Mouse (Mus musculus) urinary bladder, postnatal 25 days (tissue): Measurements from ENCODE around the gene Itga9.
"Not testable (repeated sequence)": the region's sequence is repeated elsewhere in the genome, so short reads cannot be mapped to it uniquely, and the experiment has no call there.

Source experiments
- DNase-seq: peaks from one replicate; pipeline ENCODE4 v3.0.0; 2022; ENCODE audit warnings: low spot score

Gene Itga9

GRCm38 (mm10) chr9:118606148-118606816 is at the start of gene Itga9:
Gene Itga9, plus strand, starts transcription at chr9:118606690.
- DNase-seq: peak; percentile 87

GRCm38 (mm10) chr9:118556951-118557780 is 49.3 kb upstream of the Itga9 start:
- no peak for DNase-seq

- DNase-seq: no peak
Measured at GRCm38 (mm10) chr9:118563356-118563755, 43.1 kb upstream of the Itga9 start.

GRCm38 (mm10) chr9:118563866-118564265 is 42.6 kb upstream of the Itga9 start:
- no peak for DNase-seq

GRCm38 (mm10) chr9:118564696-118565095 is 41.8 kb upstream of the Itga9 start:
- DNase-seq: no peak

GRCm38 (mm10) chr9:118569328-118569727 is 37.2 kb upstream of the Itga9 start:
- DNase-seq: no peak

- DNase-seq: no peak
Measured at GRCm38 (mm10) chr9:118570865-118571264, 35.6 kb upstream of the Itga9 start.

GRCm38 (mm10) chr9:118571701-118572100 is 34.8 kb upstream of the Itga9 start:
- no peak for DNase-seq

- no peak for DNase-seq
Measured at GRCm38 (mm10) chr9:118574911-118575310, 31.6 kb upstream of the Itga9 start.

GRCm38 (mm10) chr9:118580371-118580770 is 26.1 kb upstream of the Itga9 start:
- no peak for DNase-seq

GRCm38 (mm10) chr9:118582757-118583156 is 23.7 kb upstream of the Itga9 start:
- DNase-seq: no peak

- no peak for DNase-seq
Measured at GRCm38 (mm10) chr9:118584838-118585237, 21.7 kb upstream of the Itga9 start.

- DNase-seq: no peak
Measured at GRCm38 (mm10) chr9:118585998-118586397, 20.5 kb upstream of the Itga9 start.

GRCm38 (mm10) chr9:118587115-118587514 is 19.4 kb upstream of the Itga9 start:
- DNase-seq: no peak

GRCm38 (mm10) chr9:118589249-118589648 is 17.2 kb upstream of the Itga9 start:
- DNase-seq: no peak

- DNase-seq: no peak
Measured at GRCm38 (mm10) chr9:118590230-118590629, 16.3 kb upstream of the Itga9 start.

- no peak for DNase-seq
Measured at GRCm38 (mm10) chr9:118591633-118592032, 14.9 kb upstream of the Itga9 start.

GRCm38 (mm10) chr9:118592585-118593249 is 13.8 kb upstream of the Itga9 start:
- DNase-seq: no peak

GRCm38 (mm10) chr9:118593443-118593842 is 13.0 kb upstream of the Itga9 start:
- DNase-seq: no peak

GRCm38 (mm10) chr9:118596767-118597166 is 9.7 kb upstream of the Itga9 start:
- DNase-seq: no peak

- not testable (repeated sequence) for DNase-seq
Measured at GRCm38 (mm10) chr9:118600393-118600792, 6.1 kb upstream of the Itga9 start.

- no peak for DNase-seq
Measured at GRCm38 (mm10) chr9:118602576-118602975, 3.9 kb upstream of the Itga9 start.
